Mouse (Mus musculus): ENCODE results near the gene Grhl1.

GRCm38 (mm10) chr12:24580452-24580851, 8.4 kb downstream of the Grhl1 start:
- TF ChIP-seq POLR2A (IDR thresholded peaks at IDR 0.05; ENCODE audit: low read depth, low read length) (no peak), CTCF (IDR thresholded peaks at IDR 0.05; ENCODE audit: extremely low read depth, insufficient read length, insufficient replicate concordance, low read depth, low read length) (no peak)

All from small intestine, adult 2 months (tissue).